In the genomic region with DNA sequence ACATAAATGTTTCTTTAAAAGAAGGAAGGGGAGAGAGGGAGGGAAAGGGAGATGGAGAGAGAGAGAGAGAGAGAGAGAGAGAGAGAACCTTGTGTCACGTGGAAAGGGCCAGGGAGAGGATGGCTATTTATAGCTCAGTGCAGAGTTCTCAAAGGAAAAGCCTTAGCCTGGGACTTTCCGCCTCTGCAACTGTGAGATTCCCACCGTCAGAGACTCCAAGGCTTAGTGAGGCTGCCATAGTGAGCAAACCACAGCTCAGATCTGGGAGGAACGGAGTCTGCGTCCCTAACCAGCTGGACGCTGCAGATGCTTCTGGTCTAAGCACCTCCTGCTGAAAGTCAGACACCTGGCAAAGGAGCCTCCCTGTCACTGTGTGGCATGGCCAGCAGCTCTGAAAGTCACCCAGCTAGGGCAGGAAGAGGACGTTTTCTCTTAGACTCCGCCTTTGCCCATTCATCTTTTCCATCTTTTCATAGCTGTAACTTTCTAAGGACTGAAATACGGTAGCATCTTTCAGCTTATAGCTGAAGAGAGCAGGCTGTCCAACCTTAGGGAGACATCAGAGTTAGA, we compare ENCODE assay signal across 8 mouse cellular contexts. TPM values are rescaled to one million over a fixed set of nuclear protein-coding genes. Genes with fewer than 3 reads are reported as not detected.
DNase-seq lines count a peak whose midpoint lies in the region; ATAC-seq and TF ChIP-seq lines count a peak whose summit lies in the region.
"Had no signal": no experiment of that assay in that cellular context is flagged by ENCODE, and none has a peak within 500 bp of the region (broad histone marks: within the 10 kb centered on the region; RNA-seq: fewer than 3 reads in every experiment).

No protein-coding gene starts in this region.

- H3K9me3 ChIP-seq in embryonic facial prominence, embryonic 14.5 days (ENCODE audit: control insufficient read depth, low read length): peaks cover 10% of the 10 kb centered on the region; the same call in 1 of the 2 replicates
- 0 out of 2 replicates have a peak, but pooled peaks cover 3% of the 10 kb centered on the region for H3K9me3 ChIP-seq in heart, embryonic 11.5 days (replicated peaks; ENCODE audit: control insufficient read depth, low read length)
- H3K9me3 ChIP-seq in midbrain, postnatal 0 days (ENCODE audit: low read length): no peaks in the 10 kb centered on the region
- H3K9me3 ChIP-seq in liver, embryonic 12.5 days (replicated peaks): 0 out of 2 replicates have a peak, but pooled peaks cover 5% of the 10 kb centered on the region

- peaks cover 6% of the 10 kb centered on the region for H3K4me1 ChIP-seq in embryonic facial prominence, embryonic 14.5 days (ENCODE audit: control insufficient read depth, insufficient read depth, low read length)
- H3K4me1 ChIP-seq in heart, embryonic 11.5 days (ENCODE audit: control insufficient read depth, insufficient read depth, low read length): peaks cover 8% of the 10 kb centered on the region
- H3K4me1 ChIP-seq in midbrain, postnatal 0 days (ENCODE audit: insufficient read depth, low read length): peaks cover 6% of the 10 kb centered on the region; the same call in 1 of the 2 replicates
- H3K4me1 ChIP-seq in liver, embryonic 12.5 days: 0 out of 2 replicates have a peak, but pooled peaks cover 5% of the 10 kb centered on the region

- WGBS in embryonic facial prominence, embryonic 14.5 days: 28% methylated on average over 9 of the region's 9 CpGs
- 22% methylated on average over 9 of the region's 9 CpGs for WGBS in heart, embryonic 11.5 days (ENCODE audit: insufficient replicate concordance)
- 37% methylated on average over 9 of the region's 9 CpGs for WGBS in midbrain, postnatal 0 days
- 23% methylated on average over 9 of the region's 9 CpGs for WGBS in liver, embryonic 12.5 days (ENCODE audit: insufficient replicate concordance)

- no peaks in the 10 kb centered on the region for H3K27me3 ChIP-seq in embryonic facial prominence, embryonic 14.5 days (replicated peaks; ENCODE audit: control insufficient read depth, insufficient read depth, low read length)
- no peaks in the 10 kb centered on the region for H3K27me3 ChIP-seq in heart, embryonic 11.5 days (ENCODE audit: control insufficient read depth, insufficient read depth, low read length)
- H3K27me3 ChIP-seq in midbrain, postnatal 0 days (ENCODE audit: insufficient read depth, low read length): no peaks in the 10 kb centered on the region
- H3K27me3 ChIP-seq in liver, embryonic 12.5 days (replicated peaks): no peaks in the 10 kb centered on the region; the same call in 1 of the 2 replicates

- no peak for TF ChIP-seq CTCF in midbrain, postnatal 0 days (IDR thresholded peaks at IDR 0.05)

- peak; percentile 38 for DNase-seq in kidney, postnatal 10 days
- DNase-seq in kidney, postnatal 4 days: no peak
- peak; percentile 79 for DNase-seq in embryonic facial prominence, embryonic 14.5 days (ENCODE audit: low spot score)
- DNase-seq in midbrain, postnatal 0 days (ENCODE audit: low spot score): peak; percentile 33
- no peak for DNase-seq in cerebellum, postnatal 14 days
- DNase-seq: cerebellum, adult 9-10 months had no signal

- no peaks in the 10 kb centered on the region for H3K36me3 ChIP-seq in embryonic facial prominence, embryonic 14.5 days (ENCODE audit: control insufficient read depth, insufficient read depth, low read length)
- H3K36me3 ChIP-seq in heart, embryonic 11.5 days (ENCODE audit: control insufficient read depth, insufficient read depth, low read length): no peaks in the 10 kb centered on the region
- no peaks in the 10 kb centered on the region for H3K36me3 ChIP-seq in midbrain, postnatal 0 days (ENCODE audit: insufficient read depth, low read length)
- H3K36me3 ChIP-seq in liver, embryonic 12.5 days: 0 out of 2 replicates have a peak, but pooled peaks cover 2% of the 10 kb centered on the region

- no peak overlapping the region for H3K9ac ChIP-seq in embryonic facial prominence, embryonic 14.5 days (ENCODE audit: low read depth, low read length)
- H3K9ac ChIP-seq in heart, embryonic 11.5 days (ENCODE audit: low read depth, low read length): peak overlapping the region; percentile 63
- H3K9ac ChIP-seq in midbrain, postnatal 0 days (replicated peaks; ENCODE audit: low read length, poor library complexity, severe bottlenecking): no peak overlapping the region
- H3K9ac ChIP-seq in liver, embryonic 12.5 days: no peak overlapping the region

- H3K4me2 ChIP-seq in embryonic facial prominence, embryonic 14.5 days (ENCODE audit: low read depth, low read length): peak overlapping the region; percentile 3
- peak overlapping the region; percentile 62 for H3K4me2 ChIP-seq in heart, embryonic 11.5 days
- H3K4me2 ChIP-seq in midbrain, postnatal 0 days (ENCODE audit: low read depth, low read length, poor library complexity, severe bottlenecking): 0 out of 2 replicates have a peak overlapping the region, but pooled peaks have one; percentile 7
- H3K4me2 ChIP-seq in liver, embryonic 12.5 days: no peak overlapping the region

- no peak overlapping the region for H3K4me3 ChIP-seq in embryonic facial prominence, embryonic 14.5 days (ENCODE audit: low read depth, low read length)
- H3K4me3 ChIP-seq in heart, embryonic 11.5 days (ENCODE audit: low read depth, low read length): no peak overlapping the region
- H3K4me3 ChIP-seq in midbrain, postnatal 0 days (ENCODE audit: low read depth, low read length): no peak overlapping the region
- no peak overlapping the region for H3K4me3 ChIP-seq in liver, embryonic 12.5 days

- peak; percentile 64; the same call in 1 of the 2 replicates for ATAC-seq in embryonic facial prominence, embryonic 14.5 days (ENCODE audit: low read depth)
- ATAC-seq in heart, embryonic 11.5 days (replicated peaks; ENCODE audit: insufficient number of reproducible peaks, low FRiP score, low TSS enrichment): peak; percentile 61; the same call in 1 of the 2 replicates
- ATAC-seq in midbrain, postnatal 0 days (ENCODE audit: low FRiP score): no peak
- no peak for ATAC-seq in liver, embryonic 12.5 days

- no peak overlapping the region; the same call in 1 of the 2 replicates for H3K27ac ChIP-seq in embryonic facial prominence, embryonic 14.5 days (replicated peaks; ENCODE audit: low read depth, low read length)
- peak overlapping the region; percentile 95 for H3K27ac ChIP-seq in heart, embryonic 11.5 days (ENCODE audit: low read depth, low read length)
- H3K27ac ChIP-seq in midbrain, postnatal 0 days (ENCODE audit: low read depth, low read length): 0 out of 2 replicates have a peak overlapping the region, but pooled peaks have one; percentile 9
- H3K27ac ChIP-seq in liver, embryonic 12.5 days: no peak overlapping the region

RNA-seq across cellular contexts. Expression of a gene that starts 21.9 kb away (rescaled TPM):
- 19.5 and 20.3 TPM in 2 replicates for polyA plus RNA-seq in embryonic facial prominence, embryonic 14.5 days (2014; fragmentation: Nextera tagmentation; extraction: Ambion mirVana)
- 6.9 and 10.1 TPM in 2 replicates for polyA plus RNA-seq in heart, embryonic 11.5 days (2014; fragmentation: Nextera tagmentation; extraction: Ambion mirVana)
- total RNA-seq in midbrain, postnatal 0 days (2014; rRNA removed): 21.0 and 27.4 TPM in 2 replicates
- 1.2 and 1.5 TPM in 2 replicates for polyA plus RNA-seq in midbrain, postnatal 0 days (2015; fragmentation: Nextera tagmentation; extraction: Ambion mirVana)
- 1.1 and 1.6 TPM in 2 replicates for polyA plus RNA-seq in liver, embryonic 12.5 days (2016; fragmentation: Nextera tagmentation; extraction: Ambion mirVana)

RNA-seq across cellular contexts. Expression of a gene that starts 51.2 kb away (rescaled TPM):
- polyA plus RNA-seq in embryonic facial prominence, embryonic 14.5 days (2014; fragmentation: Nextera tagmentation; extraction: Ambion mirVana): 48.1 and 52.3 TPM in 2 replicates
- polyA plus RNA-seq in heart, embryonic 11.5 days (2014; fragmentation: Nextera tagmentation; extraction: Ambion mirVana): 40.0 and 41.6 TPM in 2 replicates
- 16.3 and 28.1 TPM in 2 replicates for total RNA-seq in midbrain, postnatal 0 days (2014; rRNA removed)
- polyA plus RNA-seq in midbrain, postnatal 0 days (2015; fragmentation: Nextera tagmentation; extraction: Ambion mirVana): 19.5 and 22.2 TPM in 2 replicates
- 17.4 TPM in 2 replicates for polyA plus RNA-seq in liver, embryonic 12.5 days (2016; fragmentation: Nextera tagmentation; extraction: Ambion mirVana)

Comparison
In these comparisons a context has a peak if more than half of its experiments do, and no peak if none do; other contexts are left out.
1. DNase-seq: peak in kidney, postnatal 10 days (single experiment), embryonic facial prominence, embryonic 14.5 days (single experiment) and midbrain, postnatal 0 days (single experiment); none in kidney, postnatal 4 days (0 of 2) and cerebellum, postnatal 14 days (0 of 2).
2. ATAC-seq: peak in embryonic facial prominence, embryonic 14.5 days (single experiment) and heart, embryonic 11.5 days (single experiment); none in midbrain, postnatal 0 days (single experiment) and liver, embryonic 12.5 days (single experiment).
3. H3K27ac ChIP-seq: peak in heart, embryonic 11.5 days (single experiment) and midbrain, postnatal 0 days (single experiment); none in embryonic facial prominence, embryonic 14.5 days (single experiment) and liver, embryonic 12.5 days (single experiment).